Mouse (Mus musculus): ENCODE measurements around the gene Nkapd1.

DNA sequence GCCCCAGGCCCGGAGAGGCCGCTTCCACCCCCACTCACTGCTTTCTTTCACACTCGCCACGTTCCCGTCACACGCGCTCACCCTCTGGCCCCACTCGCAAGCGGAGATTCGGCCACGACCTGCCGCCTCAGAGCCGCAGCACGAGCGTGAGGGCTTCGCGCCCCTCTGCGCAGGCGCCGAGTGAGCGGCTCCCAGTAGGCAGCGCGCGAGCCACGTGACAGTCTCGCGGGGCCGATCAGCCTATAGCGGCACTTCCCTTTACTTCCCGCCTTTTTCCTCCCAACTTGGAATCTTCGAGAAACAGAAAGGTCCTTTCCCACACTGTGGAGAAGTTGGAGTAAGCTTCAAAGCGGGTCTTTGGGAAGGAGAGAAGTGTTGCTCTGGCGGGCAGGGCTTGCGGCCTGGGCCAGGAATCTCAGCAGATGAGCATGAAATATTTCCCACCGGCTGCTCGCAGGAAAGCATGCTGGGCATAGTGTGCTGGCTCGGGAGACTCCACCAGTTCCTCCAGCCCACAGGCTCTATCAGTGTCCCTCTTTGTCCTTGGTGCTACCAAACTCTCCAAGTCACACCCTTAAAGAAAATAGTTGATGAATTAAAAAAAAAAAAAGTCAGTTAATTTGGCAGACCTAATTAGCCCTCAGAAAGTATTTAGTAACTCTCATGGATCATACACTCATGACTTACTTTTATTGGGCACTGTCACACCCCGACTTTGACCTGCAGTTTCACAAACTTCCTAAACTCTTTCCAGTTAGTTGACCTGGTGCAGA, 55.9 kb downstream of the Nkapd1 start, which contains the start of gene Tex12:
- TF ChIP-seq CTCF (IDR thresholded peaks at IDR 0.05; ENCODE audit: insufficient read depth, low read length) (no peak), POLR2A (IDR thresholded peaks at IDR 0.05; ENCODE audit: borderline replicate concordance, extremely low read depth, low read depth, low read length) (no peak)
